Mouse (Mus musculus): ENCODE measurements around the gene Rgcc. TPM values are rescaled to one million over a fixed set of nuclear protein-coding genes. Genes with fewer than 3 reads are reported as not detected.
A peak's percentile ranks its signal among the peaks of the same experiment; 100 is the strongest.

The Rgcc gene
- polyA plus RNA-seq (2015; fragmentation: Nextera tagmentation; extraction: Ambion mirVana) = 42.5 and 54.8 TPM in 2 replicates

GRCm38 (mm10) chr14:79301466-79301875, at the start of gene Rgcc:
TSS of gene Rgcc (minus strand) at chr14:79301645.
- Histone ChIP-seq H3K4me1 (replicated peaks; ENCODE audit: control insufficient read depth, insufficient read depth, low read length) (peaks cover 5% of the 10 kb centered on the region; the same call in 1 of the 2 replicates), H3K36me3 (ENCODE audit: control insufficient read depth, insufficient read depth) (no peaks in the 10 kb centered on the region), H3K9ac (ENCODE audit: low read depth, low read length) (peak within 1 kb of the TSS; percentile 54), H3K9me3 (ENCODE audit: control insufficient read depth) (no peaks in the 10 kb centered on the region), H3K4me2 (replicated peaks; ENCODE audit: low read depth) (peak within 1 kb of the TSS; percentile 92), H3K4me3 (ENCODE audit: low read depth, low read length) (peak within 1 kb of the TSS; percentile 57), H3K27ac (ENCODE audit: low read depth, low read length) (no peak within 1 kb of the TSS), H3K27me3 (replicated peaks; ENCODE audit: control insufficient read depth, insufficient read depth, low read length) (no peaks in the 10 kb centered on the region)
- peak; percentile 98 for ATAC-seq
- peak; percentile 94 for TF ChIP-seq CTCF (IDR thresholded peaks at IDR 0.05; ENCODE audit: low read depth)
- WGBS = 1% methylated on average over 34 of the region's 34 CpGs

- ATAC-seq = no peak
- H3K9me3 ChIP-seq (ENCODE audit: control insufficient read depth) = no peaks in the 10 kb centered on the region
- no peak overlapping the region for H3K4me3 ChIP-seq (ENCODE audit: low read depth, low read length)
- H3K27me3 ChIP-seq (replicated peaks; ENCODE audit: control insufficient read depth, insufficient read depth, low read length) = no peaks in the 10 kb centered on the region
- WGBS = 75% methylated on average over 3 of the region's 3 CpGs
- peaks cover 47% of the 10 kb centered on the region for H3K36me3 ChIP-seq (ENCODE audit: control insufficient read depth, insufficient read depth)
- no peaks in the 10 kb centered on the region for H3K4me1 ChIP-seq (replicated peaks; ENCODE audit: control insufficient read depth, insufficient read depth, low read length)
- H3K4me2 ChIP-seq (replicated peaks; ENCODE audit: low read depth) = no peak overlapping the region
- TF ChIP-seq CTCF (IDR thresholded peaks at IDR 0.05; ENCODE audit: low read depth) = no peak
- H3K9ac ChIP-seq (ENCODE audit: low read depth, low read length) = no peak overlapping the region
- H3K27ac ChIP-seq (ENCODE audit: low read depth, low read length) = no peak overlapping the region
These were observed 44.9 kb upstream of the Rgcc start for GRCm38 (mm10) chr14:79346384-79346783.

GRCm38 (mm10) chr14:79335613-79336012, 34.2 kb upstream of the Rgcc start:
- no peak overlapping the region for H3K9ac ChIP-seq (ENCODE audit: low read depth, low read length)
- no peak overlapping the region for H3K27ac ChIP-seq (ENCODE audit: low read depth, low read length)
- H3K4me2 ChIP-seq (replicated peaks; ENCODE audit: low read depth) = no peak overlapping the region
- ATAC-seq = no peak
- peaks cover 35% of the 10 kb centered on the region for H3K36me3 ChIP-seq (ENCODE audit: control insufficient read depth, insufficient read depth)
- no peaks in the 10 kb centered on the region for H3K9me3 ChIP-seq (ENCODE audit: control insufficient read depth)
- WGBS = 88% methylated on average over 3 of the region's 3 CpGs
- H3K4me3 ChIP-seq (ENCODE audit: low read depth, low read length) = no peak overlapping the region
- no peaks in the 10 kb centered on the region for H3K4me1 ChIP-seq (replicated peaks; ENCODE audit: control insufficient read depth, insufficient read depth, low read length)
- H3K27me3 ChIP-seq (replicated peaks; ENCODE audit: control insufficient read depth, insufficient read depth, low read length) = no peaks in the 10 kb centered on the region
- no peak for TF ChIP-seq CTCF (IDR thresholded peaks at IDR 0.05; ENCODE audit: low read depth)

GRCm38 (mm10) chr14:79331936-79332335, 30.5 kb upstream of the Rgcc start:
- H3K4me1 ChIP-seq (replicated peaks; ENCODE audit: control insufficient read depth, insufficient read depth, low read length) = no peaks in the 10 kb centered on the region
- H3K27me3 ChIP-seq (replicated peaks; ENCODE audit: control insufficient read depth, insufficient read depth, low read length) = no peaks in the 10 kb centered on the region
- no peak overlapping the region for H3K4me3 ChIP-seq (ENCODE audit: low read depth, low read length)
- H3K27ac ChIP-seq (ENCODE audit: low read depth, low read length) = no peak overlapping the region
- no peak for ATAC-seq
- H3K9me3 ChIP-seq (ENCODE audit: control insufficient read depth) = no peaks in the 10 kb centered on the region
- H3K4me2 ChIP-seq (replicated peaks; ENCODE audit: low read depth) = no peak overlapping the region
- 80% methylated on average over 7 of the region's 7 CpGs for WGBS
- no peak for TF ChIP-seq CTCF (IDR thresholded peaks at IDR 0.05; ENCODE audit: low read depth)
- H3K9ac ChIP-seq (ENCODE audit: low read depth, low read length) = no peak overlapping the region
- H3K36me3 ChIP-seq (ENCODE audit: control insufficient read depth, insufficient read depth) = peaks cover 16% of the 10 kb centered on the region

- H3K4me1 ChIP-seq (replicated peaks; ENCODE audit: control insufficient read depth, insufficient read depth, low read length) = no peaks in the 10 kb centered on the region
- peak overlapping the region; percentile 33 for H3K4me2 ChIP-seq (replicated peaks; ENCODE audit: low read depth)
- H3K27me3 ChIP-seq (replicated peaks; ENCODE audit: control insufficient read depth, insufficient read depth, low read length) = no peaks in the 10 kb centered on the region
- no peaks in the 10 kb centered on the region for H3K9me3 ChIP-seq (ENCODE audit: control insufficient read depth)
- H3K36me3 ChIP-seq (ENCODE audit: control insufficient read depth, insufficient read depth) = peaks cover 8% of the 10 kb centered on the region
- 55% methylated on average over 16 of the region's 16 CpGs for WGBS
- TF ChIP-seq CTCF (IDR thresholded peaks at IDR 0.05; ENCODE audit: low read depth) = no peak
- no peak; the same call in 1 of the 2 replicates for ATAC-seq
- no peak overlapping the region for H3K9ac ChIP-seq (ENCODE audit: low read depth, low read length)
- no peak overlapping the region for H3K27ac ChIP-seq (ENCODE audit: low read depth, low read length)
- H3K4me3 ChIP-seq (ENCODE audit: low read depth, low read length) = no peak overlapping the region
These were observed 29.6 kb upstream of the Rgcc start for GRCm38 (mm10) chr14:79330944-79331561.

- Histone ChIP-seq H3K27me3 (replicated peaks; ENCODE audit: control insufficient read depth, insufficient read depth, low read length) (no peaks in the 10 kb centered on the region), H3K4me3 (ENCODE audit: low read depth, low read length) (no peak overlapping the region), H3K36me3 (ENCODE audit: control insufficient read depth, insufficient read depth) (no peaks in the 10 kb centered on the region), H3K9ac (ENCODE audit: low read depth, low read length) (no peak overlapping the region), H3K4me1 (replicated peaks; ENCODE audit: control insufficient read depth, insufficient read depth, low read length) (no peaks in the 10 kb centered on the region), H3K27ac (ENCODE audit: low read depth, low read length) (no peak overlapping the region), H3K4me2 (replicated peaks; ENCODE audit: low read depth) (no peak overlapping the region), H3K9me3 (ENCODE audit: control insufficient read depth) (no peaks in the 10 kb centered on the region)
- TF ChIP-seq CTCF (IDR thresholded peaks at IDR 0.05; ENCODE audit: low read depth) = peak; percentile 75
- 24% methylated on average over 5 of the region's 5 CpGs for WGBS
- no peak for ATAC-seq
These were observed 25.6 kb upstream of the Rgcc start for GRCm38 (mm10) chr14:79327033-79327432.

Data from intestine, postnatal 0 days (tissue).